Mouse (Mus musculus): Measurements from ENCODE around the gene Emx1.

GRCm38 (mm10) chr6:85220917-85221316 is 33.7 kb downstream of the Emx1 start:
- TF ChIP-seq CTCF (IDR thresholded peaks at IDR 0.05; ENCODE audit: low read depth, low read length) (no peak), GATA1 (IDR thresholded peaks at IDR 0.05; ENCODE audit: borderline replicate concordance, low read length) (no peak), GATA2 (IDR thresholded peaks at IDR 0.05; ENCODE audit: borderline replicate concordance, low read depth, low read length) (no peak), POLR2AphosphoS5 (IDR thresholded peaks at IDR 0.05; ENCODE audit: insufficient replicate concordance, low read depth, low read length) (no peak), TAL1 (conservative IDR thresholded peaks at IDR 0.05; ENCODE audit: low read depth, low read length) (no peak)
